Mouse (Mus musculus): ENCODE measurements around the gene 4922502D21Rik. TPM values are rescaled to one million over a fixed set of nuclear protein-coding genes. Genes with fewer than 3 reads are reported as not detected.
"Not testable (repeated sequence)": the region's sequence is repeated elsewhere in the genome, so short reads cannot be mapped to it uniquely, and the experiment has no call there.

Gene 4922502D21Rik
- not detected for total RNA-seq (2021)
- long read RNA-seq, experiment 1: 0 reads
- long read RNA-seq, experiment 2: 0 reads

DNA sequence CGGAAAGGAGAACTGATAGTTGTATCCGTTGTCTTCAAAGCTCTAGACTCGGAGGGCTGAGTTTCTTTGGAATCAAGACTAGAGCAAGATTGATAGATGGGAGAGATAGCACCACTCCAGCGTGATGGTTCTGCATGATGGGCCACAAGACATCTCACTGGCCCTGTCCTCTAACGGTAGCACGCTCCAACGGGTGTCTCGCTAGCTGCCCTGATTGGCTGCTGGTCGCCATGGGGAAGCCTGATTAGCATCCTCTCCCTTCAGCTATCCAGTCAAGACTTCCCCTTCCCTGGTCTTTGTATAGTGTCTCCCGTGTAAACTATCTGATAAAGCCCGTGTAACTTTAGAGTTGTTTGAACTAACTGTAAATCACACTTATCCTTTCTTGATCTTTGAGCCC lies at the start of gene 4922502D21Rik:
TSS of gene 4922502D21Rik (minus strand) at position 187 of the 400 bp plus-strand sequence.
- no peak for DNase-seq
- intact Hi-C loops (cut with DNase I): no loop called here

GRCm38 (mm10) chr6:129380454-129380853 lies 48.9 kb upstream of the 4922502D21Rik start:
- intact Hi-C loops (cut with DNase I): no loop called here
- no peak for DNase-seq

DNA sequence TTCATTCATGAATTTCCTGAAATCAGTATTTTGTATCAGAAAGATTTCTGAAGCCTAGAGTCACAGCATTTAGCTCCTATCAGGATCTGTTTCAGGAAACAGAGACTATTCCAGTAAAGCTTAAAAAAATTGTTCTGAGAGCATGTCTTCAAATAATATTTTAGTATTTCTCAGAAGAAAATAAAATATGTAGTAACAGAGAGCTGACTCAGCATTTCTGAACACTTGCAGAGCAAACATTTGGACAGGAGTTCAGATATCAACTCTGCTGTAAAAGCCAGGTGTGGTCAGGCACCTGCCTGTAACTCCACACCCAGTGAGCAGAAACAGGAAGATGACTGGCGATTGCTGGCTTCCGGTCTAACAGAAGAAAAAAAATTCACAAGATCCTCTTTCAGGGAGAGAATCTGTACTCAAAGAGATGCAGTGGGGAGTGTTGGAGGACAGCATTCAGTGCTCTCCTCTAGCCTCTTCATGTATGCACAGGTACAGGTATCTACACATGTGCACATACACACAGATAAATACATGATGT lies 43.4 kb upstream of the 4922502D21Rik start:
- no peak for DNase-seq
- intact Hi-C loops (cut with DNase I): no loop called here

GRCm38 (mm10) chr6:129369374-129370132 lies 38.0 kb upstream of the 4922502D21Rik start:
- intact Hi-C loops (cut with DNase I): loop anchor here (5.0 kb wide), 2 partner anchors 282 to 517 kb away; no protein-coding TSS in a partner anchor
- DNase-seq: no peak

- intact Hi-C loops (cut with DNase I): loop anchor here (5.0 kb wide), 2 partner anchors 279 to 514 kb away; no protein-coding TSS in a partner anchor
- no peak for DNase-seq
These were observed 34.4 kb upstream of the 4922502D21Rik start for GRCm38 (mm10) chr6:129365959-129366359.

DNA sequence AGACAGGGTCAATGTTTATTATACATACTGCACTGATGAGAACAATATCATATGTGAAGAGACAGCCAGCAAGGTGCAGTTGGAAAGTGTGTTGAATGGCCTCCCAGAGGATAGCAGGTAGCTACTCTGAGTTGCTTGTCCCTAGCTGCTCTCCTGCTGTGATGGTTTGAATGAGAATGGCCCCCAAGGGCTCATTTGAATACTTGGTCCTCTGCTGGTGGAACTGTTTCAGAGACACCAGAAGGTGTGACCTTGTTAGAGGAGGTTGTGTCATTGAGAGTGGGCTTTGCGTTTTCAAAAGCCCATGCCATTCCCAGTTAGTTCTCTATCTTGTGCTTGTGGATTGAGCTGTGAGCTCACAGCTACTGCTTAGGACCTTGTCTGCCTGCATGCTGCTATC lies 32.3 kb upstream of the 4922502D21Rik start:
- intact Hi-C loops (cut with DNase I): no loop called here
- no peak for DNase-seq

- no peak for DNase-seq
- intact Hi-C loops (cut with DNase I): no loop called here
These were observed 27.9 kb upstream of the 4922502D21Rik start for GRCm38 (mm10) chr6:129359515-129359914.

DNA sequence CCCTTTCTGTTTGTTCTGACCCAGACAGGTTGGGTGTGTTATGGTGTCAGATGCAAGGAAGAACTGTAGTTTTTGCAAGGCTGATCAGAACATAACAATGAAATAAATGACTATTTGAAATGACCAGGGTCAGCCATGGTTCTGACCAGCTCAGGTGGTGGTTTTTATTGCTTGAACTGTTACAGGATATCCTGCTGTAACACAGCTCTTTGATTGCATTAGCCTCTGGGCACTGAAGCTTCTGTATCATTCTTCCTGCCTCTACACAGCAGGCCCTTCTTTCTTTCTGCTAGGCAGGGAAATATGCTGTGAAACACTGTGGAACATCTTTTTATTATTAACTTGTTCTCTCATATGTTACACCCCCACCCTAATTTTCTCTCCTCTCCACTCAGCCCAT lies 24.8 kb upstream of the 4922502D21Rik start:
- intact Hi-C loops (cut with DNase I): no loop called here
- no peak for DNase-seq

DNA sequence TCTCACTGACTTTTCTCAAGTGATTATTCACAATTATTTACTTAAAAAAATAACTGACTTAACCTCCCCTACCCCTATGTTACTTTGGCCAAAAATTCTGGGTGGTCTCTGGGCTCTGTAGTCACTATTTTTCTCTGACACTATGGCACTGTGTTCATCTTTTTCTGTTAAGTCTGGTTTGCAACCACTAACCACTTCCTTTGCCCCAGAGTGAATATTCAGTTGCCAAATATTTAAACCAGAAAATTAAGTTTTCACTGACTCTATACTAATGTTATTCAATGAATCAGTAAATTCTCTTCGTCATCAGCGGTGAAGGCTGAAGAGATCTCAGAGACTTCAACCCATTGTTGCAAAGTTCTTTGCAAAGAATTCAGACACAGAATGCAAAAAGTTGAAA lies 24.2 kb upstream of the 4922502D21Rik start:
- no peak for DNase-seq
- intact Hi-C loops (cut with DNase I): no loop called here

- intact Hi-C loops (cut with DNase I): no loop called here
- no peak for DNase-seq
These were observed 19.5 kb upstream of the 4922502D21Rik start for GRCm38 (mm10) chr6:129351091-129351490.

DNA sequence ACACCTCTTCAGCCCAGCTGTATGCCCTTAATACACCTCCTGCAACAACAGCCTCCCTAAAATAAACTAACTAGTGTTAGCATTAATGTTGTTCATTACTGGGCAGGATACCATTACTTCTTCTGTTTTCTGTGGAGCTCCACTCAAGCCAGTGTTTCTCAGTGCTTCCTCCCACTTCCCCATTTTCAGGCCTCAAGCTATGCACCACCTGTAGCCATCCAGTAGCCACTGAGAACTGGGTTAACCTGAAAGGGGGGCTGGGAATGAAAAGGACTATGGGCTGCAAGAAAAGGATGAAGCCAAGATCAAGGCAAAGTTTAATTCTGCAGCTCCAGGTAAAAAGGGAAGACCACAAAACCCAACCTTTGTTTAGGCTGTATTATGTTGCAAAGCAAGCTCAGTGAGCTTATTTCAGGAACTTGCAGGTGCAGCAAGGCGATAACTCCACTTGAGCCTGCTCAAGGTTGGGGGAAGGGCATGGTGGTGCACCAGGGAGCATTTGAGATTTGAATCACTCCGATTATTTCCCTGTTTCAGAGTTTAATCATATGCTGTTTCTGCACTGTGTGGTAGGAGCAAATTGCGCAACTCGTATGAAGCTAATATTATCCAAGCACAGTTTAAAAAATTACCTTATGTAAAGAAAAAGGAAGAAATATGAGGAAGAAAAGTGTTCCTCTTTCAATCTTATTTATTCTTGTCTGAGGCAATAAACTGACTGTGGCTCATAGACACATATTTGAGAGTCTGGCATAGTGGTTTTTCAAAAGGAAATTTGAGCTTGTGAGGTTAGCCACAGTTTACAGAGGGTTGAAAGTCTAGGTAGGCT lies 18.1 kb upstream of the 4922502D21Rik start:
- no peak for DNase-seq
- intact Hi-C loops (cut with DNase I): no loop called here

DNA sequence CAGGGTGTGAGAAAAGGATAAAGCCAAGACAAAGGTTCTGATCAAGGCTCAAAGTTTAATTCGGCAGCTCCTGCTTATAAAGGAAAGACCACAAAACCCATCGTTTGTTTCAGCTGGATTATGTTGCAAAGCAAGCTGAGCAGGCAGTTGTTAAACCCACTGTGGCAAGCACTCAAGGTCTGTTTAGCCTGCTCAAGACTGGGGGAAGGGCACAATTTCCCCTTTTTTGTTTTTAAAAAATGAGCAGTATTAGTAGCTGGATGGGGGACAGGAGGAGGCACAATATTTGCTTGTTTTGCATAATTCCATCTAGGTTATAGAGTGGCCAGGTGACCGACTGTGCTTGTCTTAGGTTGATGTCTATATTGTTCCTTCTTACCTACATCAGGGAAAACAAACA lies 12.8 kb upstream of the 4922502D21Rik start:
- no peak for DNase-seq
- intact Hi-C loops (cut with DNase I): no loop called here

GRCm38 (mm10) chr6:129342391-129342790 lies 10.8 kb upstream of the 4922502D21Rik start, which contains the start of gene Clec12a:
Clec12a (plus strand) TSS chr6:129342691.
- DNase-seq; intact Hi-C loops (cut with DNase I): not testable (repeated sequence)

DNA sequence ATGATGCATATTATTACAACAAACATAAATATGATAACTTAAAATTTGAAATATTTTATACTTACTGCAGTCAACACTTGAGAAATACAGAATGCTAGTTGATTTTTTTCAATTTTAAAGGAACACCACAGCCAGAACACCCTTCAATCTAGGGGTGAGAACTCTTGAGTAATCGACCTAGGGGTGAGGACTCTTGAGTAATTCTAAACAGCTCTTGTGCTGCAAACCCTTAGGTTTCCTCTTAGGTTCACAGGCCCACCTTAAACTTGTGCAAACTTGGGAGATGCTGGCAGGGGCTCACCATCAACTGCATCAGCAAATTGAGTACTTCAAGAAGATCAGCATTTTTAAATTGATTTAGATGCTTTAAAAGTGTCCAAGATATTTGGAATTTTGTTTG lies 6.2 kb upstream of the 4922502D21Rik start:
- no peak for DNase-seq

DNA sequence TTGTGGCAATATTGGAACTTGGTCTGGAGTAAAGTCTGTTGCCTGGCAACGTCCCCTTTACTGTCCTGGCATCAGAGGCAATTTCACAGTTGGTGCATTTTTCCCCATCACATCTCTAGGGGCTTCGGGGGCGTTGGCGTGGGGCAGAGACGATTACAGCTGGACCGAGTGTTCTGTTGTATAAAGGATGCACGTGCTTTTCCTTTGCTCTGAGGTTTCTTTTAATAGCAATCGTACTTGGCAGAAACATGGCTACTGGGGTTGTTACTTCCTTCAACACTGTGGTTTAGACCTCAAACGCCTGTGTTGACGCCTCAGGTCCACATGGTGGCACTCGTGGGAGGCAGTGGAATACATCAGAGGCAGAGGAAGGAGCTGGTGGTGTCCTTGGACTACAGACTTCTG lies 2.1 kb upstream of the 4922502D21Rik start:
- intact Hi-C loops (cut with DNase I): no loop called here
- DNase-seq: no peak

More for the DNA sequence above, 6.2 kb upstream of the 4922502D21Rik start:
- intact Hi-C loops (cut with DNase I): no loop called here

- intact Hi-C loops (cut with DNase I): no loop called here
- DNase-seq: no peak
These were observed 4.9 kb downstream of the 4922502D21Rik start for GRCm38 (mm10) chr6:129326568-129327150.

GRCm38 (mm10) chr6:129326016-129326415 lies 5.6 kb downstream of the 4922502D21Rik start:
- DNase-seq: no peak

DNA sequence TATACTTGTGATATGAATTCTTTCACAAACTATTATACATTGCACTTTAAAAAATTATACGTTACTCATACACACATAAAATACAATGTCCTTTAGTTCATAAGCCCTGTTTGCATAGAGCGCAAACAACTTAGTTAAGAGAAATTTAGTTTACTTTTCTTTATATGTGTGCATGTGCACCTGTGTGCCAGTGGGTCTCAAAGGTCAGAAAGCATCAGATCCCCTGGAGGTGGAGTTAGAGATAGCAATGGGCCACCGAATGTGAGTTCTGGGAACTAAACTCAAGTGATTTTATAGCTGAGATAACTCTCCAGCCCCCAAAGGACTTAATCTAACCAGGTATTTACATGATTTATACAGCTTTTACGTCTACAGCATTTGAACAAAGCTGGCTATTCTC lies 12.3 kb downstream of the 4922502D21Rik start:
- no peak for DNase-seq
- intact Hi-C loops (cut with DNase I): no loop called here

More at GRCm38 (mm10) chr6:129326016-129326415, 5.6 kb downstream of the 4922502D21Rik start:
- intact Hi-C loops (cut with DNase I): no loop called here

DNA sequence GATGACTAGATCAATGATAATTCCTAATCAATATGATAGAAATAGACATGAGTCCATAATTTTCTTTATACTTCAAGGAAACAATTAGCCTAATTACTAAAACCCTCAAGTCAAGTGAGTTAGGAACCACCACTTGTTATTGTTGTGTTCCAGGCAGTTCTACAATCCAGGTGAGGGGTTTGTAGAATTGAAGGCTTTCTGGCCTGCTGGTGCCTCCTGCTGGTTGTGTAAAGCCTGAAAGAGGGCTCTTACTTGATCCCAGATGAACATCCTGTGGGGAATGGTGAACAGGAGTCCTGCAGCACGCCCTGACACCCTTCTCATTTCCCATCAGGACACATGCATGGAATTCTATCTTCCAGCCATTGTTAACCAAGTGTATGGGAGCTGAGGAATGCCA lies 13.2 kb downstream of the 4922502D21Rik start:
- intact Hi-C loops (cut with DNase I): no loop called here
- no peak for DNase-seq

DNA sequence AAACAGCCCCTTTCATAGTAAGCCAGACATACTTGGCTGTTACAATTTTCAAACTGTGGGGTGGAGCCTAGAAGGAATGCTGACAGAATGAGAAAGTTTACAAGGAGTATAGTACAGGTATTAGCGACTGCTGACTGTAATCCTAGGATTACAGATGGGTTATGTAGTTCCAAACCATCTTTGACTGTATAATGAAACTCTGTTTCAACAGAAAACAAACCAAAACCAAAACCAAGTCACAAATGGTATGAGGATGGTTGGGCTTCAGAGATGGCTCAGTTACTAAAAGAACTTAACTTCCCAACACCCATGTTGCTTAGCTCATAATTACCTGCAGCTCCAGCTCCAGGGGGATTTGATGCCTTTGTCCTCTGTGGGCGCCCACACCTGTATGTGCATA lies 15.1 kb downstream of the 4922502D21Rik start:
- intact Hi-C loops (cut with DNase I): no loop called here

DNA sequence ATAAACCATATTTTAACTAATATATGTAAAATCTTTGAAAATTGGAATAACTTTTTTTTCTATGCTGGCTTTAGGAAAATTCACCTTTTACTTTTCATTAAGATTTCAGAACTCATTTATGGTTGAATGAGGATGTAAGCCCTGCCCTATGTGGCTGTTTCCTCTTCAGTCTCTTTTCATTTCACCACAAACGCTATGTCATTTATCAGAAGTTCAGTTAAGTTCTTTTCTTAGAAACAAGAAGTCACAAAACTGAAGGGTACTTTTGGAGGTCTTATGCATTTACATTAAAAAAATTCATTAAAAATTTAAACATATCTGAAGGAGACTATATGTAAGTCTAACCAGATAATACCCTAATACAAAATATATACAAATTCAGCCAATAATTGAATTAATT lies 15.9 kb downstream of the 4922502D21Rik start:
- DNase-seq: no peak
- intact Hi-C loops (cut with DNase I): no loop called here

More for the DNA sequence above, 15.1 kb downstream of the 4922502D21Rik start:
- DNase-seq: no peak
